Comparison of ENCODE assay signal across 19 mouse cellular contexts in genomic region chr10:74147966-74148365, GRCm38 (mm10).
A peak's percentile ranks its signal among the peaks of the same experiment; 100 is the strongest.
DNase-seq lines count a peak whose midpoint lies in the region.
"Had no signal": no experiment of that assay in that cellular context is flagged by ENCODE, and none has a peak within 500 bp of the region (broad histone marks: within the 10 kb centered on the region; RNA-seq: fewer than 3 reads in every experiment).

No protein-coding gene starts in this region.

- DNase-seq in frontal cortex, adult 2 months (ENCODE audit: extremely low spot score in 1 of 2, low spot score in 1 of 2): peak; percentile 7 to 54
- no peak for DNase-seq in frontal cortex, postnatal 14 days (ENCODE audit: low spot score in 2 of 2)
- peak; percentile 14 to 17 for DNase-seq in right cerebral cortex, adult 2 months (ENCODE audit: low spot score in 2 of 2)
- no peak for DNase-seq in right cerebral cortex, postnatal 14 days
- peak; percentile 79 for DNase-seq in brain, adult 2 months (ENCODE audit: low read depth, low spot score)
- DNase-seq in telencephalon, adult 2 months (ENCODE audit: low read depth, low spot score): peak; percentile 29
- no peak for DNase-seq in lung, postnatal 10 days
- no peak for DNase-seq in kidney, postnatal 4 days
- DNase-seq: adrenal gland, adult 2 months; adrenal gland, postnatal 14 days; cerebellum, adult 11-12 months; cerebellum, adult 8-10 months; cerebellum, postnatal 14 days; forebrain, postnatal 0 days; gastrocnemius, postnatal 25 days; heart, adult 18-20 months; heart, postnatal 10 days; heart, postnatal 36 days; kidney, adult 11 months had no signal

Comparison
In these comparisons a context has a peak if more than half of its experiments do, and no peak if none do; other contexts are left out.
1. DNase-seq: peak in frontal cortex, adult 2 months (2 of 2), right cerebral cortex, adult 2 months (2 of 2), brain, adult 2 months (single experiment) and telencephalon, adult 2 months (single experiment); none in frontal cortex, postnatal 14 days (0 of 2), right cerebral cortex, postnatal 14 days (single experiment), lung, postnatal 10 days (single experiment) and kidney, postnatal 4 days (0 of 2).